Mouse (Mus musculus) v-Abl transformed pro-B cells (cell line): ENCODE data around the gene Mrpl19.

Experiments
- in situ Hi-C, 2 experiments: fragments of 400-800 bp; cut with MboI; formaldehyde crosslinking; loops; one replicate each; pipeline ENCODE4 v1.15.1; 2025; ENCODE audit not compliant: unreplicated experiment in 2 of 2

Mrpl19 gene

DNA sequence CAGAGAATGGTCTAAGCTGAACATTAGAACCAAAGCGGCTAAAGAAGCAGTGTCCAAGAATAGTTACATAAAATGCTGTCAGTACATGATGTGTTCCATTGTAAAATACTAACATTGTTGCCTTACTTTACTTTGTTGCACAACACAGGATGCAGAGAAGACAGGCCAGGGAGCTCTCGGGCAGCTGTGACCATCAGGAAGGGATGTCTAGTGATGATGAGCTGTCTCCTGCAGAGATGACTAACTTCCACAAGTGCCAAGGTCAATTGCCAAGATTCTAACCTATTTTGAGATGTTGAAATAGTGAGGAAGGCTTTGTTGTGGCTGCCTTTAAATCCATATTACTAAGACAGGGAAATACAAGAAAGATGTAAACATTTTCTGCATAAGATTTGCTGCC, 22.5 kb downstream of the Mrpl19 start:
- in situ Hi-C loops, result no loop called here

DNA sequence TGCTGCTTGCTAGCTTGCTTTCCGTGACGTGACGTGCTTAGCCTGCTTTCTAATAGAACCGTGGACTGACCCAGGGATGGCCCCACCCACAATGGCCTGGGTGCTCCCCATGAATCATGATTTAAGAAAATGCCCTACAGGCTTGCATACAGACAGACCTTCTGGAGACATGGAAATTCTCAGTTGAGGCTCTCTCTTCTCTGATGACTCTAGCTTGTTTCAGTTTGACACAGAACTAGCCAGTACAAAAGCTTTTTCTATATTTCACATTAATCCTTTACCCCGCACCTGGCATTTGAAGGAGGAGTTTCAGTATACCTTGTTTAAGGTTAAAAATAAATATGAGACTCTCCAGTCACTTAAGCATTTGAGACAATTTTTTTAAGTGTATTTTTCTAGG, 24.0 kb downstream of the Mrpl19 start:
- in situ Hi-C loops, result no loop called here

DNA sequence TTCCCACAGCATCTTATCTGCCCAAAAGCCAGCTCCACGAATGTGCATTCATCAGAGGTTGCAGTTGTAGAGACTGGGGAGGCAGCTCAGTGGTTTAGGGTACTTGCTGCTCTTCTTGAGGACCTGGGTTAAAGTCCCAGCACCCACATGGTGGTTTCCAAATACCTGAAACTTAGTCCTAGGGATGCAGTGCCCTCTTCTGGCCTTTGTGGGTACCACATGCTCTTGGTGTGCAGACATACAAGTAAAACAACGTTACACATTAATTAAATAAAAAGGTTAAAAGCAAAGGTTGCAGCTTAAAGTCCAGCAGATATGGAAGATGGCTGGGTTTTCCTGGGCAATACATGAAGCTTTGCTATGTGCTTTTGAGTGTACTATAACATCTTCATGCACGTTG, 32.5 kb downstream of the Mrpl19 start:
- in situ Hi-C loops, result no loop called here

DNA sequence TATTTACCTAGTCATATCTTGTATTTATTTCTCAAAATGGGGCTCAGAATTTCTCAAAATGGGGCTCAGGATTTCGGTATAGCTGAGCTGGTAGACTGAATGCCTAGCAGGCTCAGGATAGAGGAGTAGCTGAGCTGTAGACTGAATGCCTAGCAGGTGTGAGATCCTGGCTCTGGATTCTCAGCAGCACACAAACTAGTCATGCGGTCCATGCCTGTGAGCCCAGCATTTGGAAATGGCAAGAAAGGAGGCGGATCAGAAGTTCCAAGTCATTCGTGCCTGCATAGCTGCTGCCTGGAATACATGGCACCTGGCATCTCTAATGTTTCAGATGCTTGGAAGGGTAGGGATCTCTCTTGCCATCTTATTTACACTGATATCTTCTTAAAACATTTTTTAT, 36.4 kb downstream of the Mrpl19 start:
- in situ Hi-C loops, result loop anchor here in 1 of 2 experiments (5.0 kb wide), 1 partner anchor 38 kb away; the partner anchor contains the start of gene Mrpl19

DNA sequence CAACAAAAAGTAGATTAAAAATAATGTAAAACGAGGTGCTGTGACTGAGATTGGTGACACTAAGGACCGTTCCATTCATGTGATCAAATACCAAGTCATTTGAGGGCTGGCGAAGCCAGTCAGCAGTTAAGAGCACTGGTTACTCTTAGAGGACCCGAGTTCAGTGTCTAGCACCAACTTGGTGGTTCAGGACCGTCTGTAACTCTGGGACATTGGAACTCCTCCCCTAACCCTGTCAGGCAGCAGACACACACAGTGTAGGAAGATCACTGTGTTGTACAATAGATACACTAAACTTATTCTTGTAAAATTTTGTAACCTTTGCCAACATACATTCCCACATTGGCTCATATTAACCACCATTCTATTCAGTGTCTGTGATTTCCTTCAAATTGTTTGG, 41.5 kb downstream of the Mrpl19 start:
- in situ Hi-C loops, result no loop called here

DNA sequence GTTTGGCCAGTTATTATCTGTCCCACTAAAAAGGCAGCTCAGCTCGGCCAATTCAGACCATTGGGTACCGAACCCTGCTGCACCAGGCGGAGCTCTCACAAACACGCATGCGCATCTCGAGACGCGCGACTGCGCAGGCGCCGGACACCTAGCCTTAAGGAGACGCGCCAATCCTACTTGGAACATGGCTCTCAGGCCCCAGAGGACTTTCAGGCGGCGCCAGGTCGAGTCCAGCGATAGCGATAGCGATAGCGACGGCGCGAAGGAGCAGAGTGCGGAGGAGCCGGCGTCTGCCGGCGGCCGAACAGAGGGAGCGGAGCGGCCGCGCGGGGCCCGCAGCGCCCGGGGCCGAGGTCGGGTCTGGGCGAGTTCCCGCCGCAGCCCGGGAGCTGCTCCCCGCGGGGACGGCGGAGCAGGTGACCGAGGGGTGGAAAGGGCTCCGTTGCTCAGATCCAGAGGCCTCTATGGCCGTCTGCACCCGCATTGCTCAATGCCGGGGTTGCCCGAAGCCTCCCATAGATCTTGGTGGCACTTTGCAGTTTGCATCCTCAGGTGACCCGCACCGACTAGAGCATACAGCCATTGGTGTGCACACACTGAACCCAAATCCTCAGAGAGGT, 42.1 kb downstream of the Mrpl19 start, which contains the start of gene Gcfc2:
Gene Gcfc2 (plus strand): TSS at position 147 of the 620 bp plus-strand sequence.
- in situ Hi-C loops, result no loop called here

DNA sequence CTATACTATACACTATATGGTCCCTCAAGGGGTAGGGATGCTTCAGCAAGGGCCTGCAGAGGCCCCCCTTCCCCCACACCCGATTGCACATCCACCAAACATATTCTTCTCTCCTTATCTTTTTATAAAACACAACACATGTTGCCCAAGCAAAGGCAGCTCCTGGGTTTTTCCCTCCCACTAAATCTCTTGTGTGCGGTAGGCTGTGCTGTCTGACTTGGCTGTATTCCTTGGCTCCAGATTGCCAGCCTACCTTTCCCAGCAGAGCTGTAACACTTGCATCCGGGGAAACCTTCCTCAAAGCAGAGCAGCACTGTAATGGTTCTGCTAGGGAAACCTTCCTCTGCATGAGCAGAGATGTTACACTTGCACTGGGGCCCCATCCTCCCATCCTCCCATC, 53.6 kb downstream of the Mrpl19 start:
- in situ Hi-C loops, result no loop called here

DNA sequence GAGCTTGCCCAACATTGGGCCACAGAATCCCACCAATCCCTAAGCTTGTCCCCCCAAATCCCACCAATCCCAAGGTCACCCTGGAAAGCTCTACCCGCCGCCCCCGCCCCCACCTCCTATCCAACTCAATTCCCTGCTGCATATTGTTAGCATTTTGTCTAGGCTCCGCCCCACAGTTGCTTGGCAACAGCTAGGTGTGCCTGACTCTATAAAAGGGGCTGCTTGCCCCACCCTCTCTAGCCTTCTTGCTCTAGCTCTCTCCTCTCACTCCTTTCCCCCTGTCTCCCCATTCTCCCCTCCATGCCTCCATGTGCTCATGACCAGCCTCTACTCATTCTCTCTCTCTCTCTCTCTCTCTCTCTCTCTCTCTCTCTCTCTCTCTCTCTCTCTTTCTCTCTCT, 54.0 kb downstream of the Mrpl19 start:
- in situ Hi-C loops, result no loop called here

DNA sequence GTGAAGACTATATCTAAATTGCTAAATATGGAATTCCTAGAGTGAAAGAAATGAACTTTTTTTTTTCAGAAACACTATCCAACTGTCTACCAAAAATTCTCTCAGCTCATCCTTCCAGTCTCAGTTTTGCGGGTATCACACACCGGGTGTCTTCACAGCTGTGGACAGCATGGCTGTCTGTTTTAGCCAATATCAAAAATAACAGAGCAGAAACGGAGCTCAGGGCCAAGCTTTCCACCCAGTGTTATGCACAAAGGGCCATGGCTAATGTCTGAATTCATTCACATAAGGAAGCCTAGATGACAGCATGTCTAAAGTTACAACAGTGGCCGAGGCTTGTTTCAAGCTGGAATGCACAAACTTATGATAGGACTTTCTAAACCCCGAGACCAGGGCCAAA, 54.5 kb downstream of the Mrpl19 start:
- in situ Hi-C loops, result no loop called here

DNA sequence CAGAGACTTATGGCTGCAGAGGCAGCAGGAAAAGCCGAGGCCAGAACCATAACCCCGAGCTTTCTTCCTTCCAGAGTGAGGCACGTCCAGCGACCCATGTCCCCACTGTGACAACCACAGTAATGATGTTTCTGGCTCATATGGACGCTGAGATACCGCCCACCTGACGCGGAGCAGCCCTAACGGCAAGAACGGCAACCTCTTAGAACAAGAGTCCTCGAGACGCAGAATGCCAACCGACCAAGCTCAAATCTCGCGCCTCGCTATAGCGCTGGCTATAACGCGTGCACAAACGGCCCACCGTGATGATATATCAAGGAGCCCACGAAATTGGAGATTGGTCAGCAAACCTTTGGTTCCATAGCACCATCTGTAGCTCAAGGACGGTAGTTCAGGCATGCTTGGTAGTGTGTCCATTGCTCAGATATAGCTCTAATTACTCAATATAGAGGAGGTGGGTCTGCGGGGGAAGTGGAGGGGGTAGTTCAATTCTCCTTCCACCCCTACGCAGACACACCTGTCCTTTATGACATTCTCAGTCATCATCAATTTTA, 55.4 kb downstream of the Mrpl19 start:
- in situ Hi-C loops, result no loop called here
